Mouse (Mus musculus) neural tube, embryonic 13.5 days (tissue): ENCODE results near the gene Esp23. TPM values are rescaled to one million over a fixed set of nuclear protein-coding genes. Genes with fewer than 3 reads are reported as not detected.
"Not testable (repeated sequence)": the region's sequence is repeated elsewhere in the genome, so short reads cannot be mapped to it uniquely, and the experiment has no call there.

ENCODE experiments used
- ATAC-seq: fragments of 200-750 bp; cut with Nextera tagmentation; 2 replicates; pipeline ENCODE4 v1.8.0; 2017; ENCODE audit warnings: low read depth, mild to moderate bottlenecking, moderate TSS enrichment, moderate library complexity
- H3K27ac ChIP-seq: fragments of 300-500 bp; sonication (generic); replicated peaks from 2 replicates; pipeline ENCODE4 v1.5.1; 2015; ENCODE audit warnings: moderate library complexity, mild to moderate bottlenecking, inconsistent platforms
- H3K27me3 ChIP-seq: fragments of 300-500 bp; sonication (generic); 2 replicates; pipeline ENCODE4 v1.6.1; 2015; ENCODE audit warnings: mild to moderate bottlenecking, inconsistent platforms
- H3K36me3 ChIP-seq: fragments of 300-500 bp; sonication (generic); 2 replicates; pipeline ENCODE4 v1.6.1; 2015; ENCODE audit warnings: mild to moderate bottlenecking, inconsistent platforms
- H3K4me1 ChIP-seq: fragments of 300-500 bp; sonication (generic); replicated peaks from 2 replicates; pipeline ENCODE4 v1.6.1; 2015; ENCODE audit warnings: inconsistent platforms
- H3K4me2 ChIP-seq: fragments of 300-500 bp; sonication (generic); 2 replicates; pipeline ENCODE4 v1.6.1; 2015; ENCODE audit warnings: inconsistent platforms, mild to moderate bottlenecking, moderate library complexity
- H3K4me3 ChIP-seq: fragments of 300-500 bp; sonication (generic); 2 replicates; pipeline ENCODE4 v1.5.1; 2015; ENCODE audit warnings: mild to moderate bottlenecking, inconsistent platforms
- H3K9ac ChIP-seq: fragments of 300-500 bp; sonication (generic); 2 replicates; pipeline ENCODE4 v1.6.1; 2015; ENCODE audit warnings: moderate library complexity, mild to moderate bottlenecking, inconsistent platforms
- H3K9me3 ChIP-seq: fragments of 300-500 bp; sonication (generic); 2 replicates; pipeline ENCODE4 v1.6.1; 2016; ENCODE audit warnings: inconsistent platforms
- WGBS: fragments of 180-500 bp; shearing (Covaris S2); methylation state at CpG from one replicate; pipeline ENCODE4 v1.1.7; 2015; 5-methylcytosine and 5-hydroxymethylcytosine counted together
- polyA plus RNA-seq: library from polyadenylated mRNA; unstranded; fragments of >200 nt; fragmentation: Nextera tagmentation; extraction: Ambion mirVana; gene quantifications from 2 replicates; pipeline ENCODE4 v1.2.1, GENCODE M21; 2015

Gene Esp23
- polyA plus RNA-seq = not detected in 2 replicates

- 48% methylated on average over 1 of the region's 1 CpGs for WGBS
- Histone ChIP-seq H3K36me3 (no peaks in the 10 kb centered on the region), H3K4me1 (no peaks in the 10 kb centered on the region), H3K4me2 (no peak within 1 kb of the TSS), H3K4me3 (no peak within 1 kb of the TSS), H3K9ac (no peak within 1 kb of the TSS), H3K9me3 (peaks cover 10% of the 10 kb centered on the region), H3K27me3 (no peaks in the 10 kb centered on the region), H3K27ac (no peak within 1 kb of the TSS)
- ATAC-seq = no peak
These were observed at the start of gene Esp23 for GRCm38 (mm10) chr17:39076937-39077336. Gene Esp23, minus strand, starts transcription at chr17:39077037.

GRCm38 (mm10) chr17:39107126-39107525 lies 30.3 kb upstream of the Esp23 start:
- 79% methylated on average over 11 of the region's 11 CpGs for WGBS
- not testable (repeated sequence) for H3K36me3 ChIP-seq, ATAC-seq

GRCm38 (mm10) chr17:39095034-39095433 lies 18.2 kb upstream of the Esp23 start, which contains the start of gene Esp22:
Gene Esp22, plus strand, starts transcription at chr17:39095334.
- Histone ChIP-seq H3K4me1 (no peaks in the 10 kb centered on the region), H3K27ac (no peak within 1 kb of the TSS), H3K9me3 (0 out of 2 replicates have a peak, but pooled peaks cover 9% of the 10 kb centered on the region), H3K4me2 (no peak within 1 kb of the TSS), H3K4me3 (no peak within 1 kb of the TSS), H3K27me3 (no peaks in the 10 kb centered on the region), H3K9ac (no peak within 1 kb of the TSS), H3K36me3 (no peaks in the 10 kb centered on the region)
- WGBS = 89% methylated on average over 1 of the region's 1 CpGs
- no peak for ATAC-seq

More at GRCm38 (mm10) chr17:39107126-39107525, 30.3 kb upstream of the Esp23 start:
- H3K4me1 ChIP-seq, H3K4me3 ChIP-seq, H3K27me3 ChIP-seq, H3K9ac ChIP-seq, H3K4me2 ChIP-seq, H3K27ac ChIP-seq: not testable (repeated sequence)
- peaks cover 26% of the 10 kb centered on the region for H3K9me3 ChIP-seq

DNA sequence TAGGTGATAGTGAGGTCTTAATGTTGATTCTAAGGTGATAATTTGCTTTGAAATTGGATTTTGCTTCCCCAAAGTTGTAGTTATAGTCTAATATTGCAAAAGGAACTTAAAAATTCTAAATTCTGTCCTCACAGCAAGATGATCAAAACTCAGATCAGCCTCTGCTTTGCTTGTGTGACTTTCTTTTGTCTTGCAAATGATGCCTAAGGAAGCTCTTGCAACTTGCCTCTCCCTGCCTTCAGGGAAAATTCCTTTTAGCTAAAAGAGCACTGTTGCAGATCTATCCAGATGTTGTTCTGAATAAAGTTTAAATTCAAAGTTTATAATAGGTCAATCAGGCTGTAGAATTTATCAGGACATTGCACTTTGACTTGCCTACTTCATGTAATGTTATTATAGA lies 13.2 kb downstream of the Esp23 start:
- Histone ChIP-seq H3K9ac (no peak overlapping the region), H3K9me3 (peaks cover 7% of the 10 kb centered on the region), H3K4me3 (no peak overlapping the region), H3K27ac (no peak overlapping the region), H3K36me3 (no peaks in the 10 kb centered on the region), H3K27me3 (no peaks in the 10 kb centered on the region), H3K4me1 (no peaks in the 10 kb centered on the region), H3K4me2 (no peak overlapping the region)
- no peak for ATAC-seq

DNA sequence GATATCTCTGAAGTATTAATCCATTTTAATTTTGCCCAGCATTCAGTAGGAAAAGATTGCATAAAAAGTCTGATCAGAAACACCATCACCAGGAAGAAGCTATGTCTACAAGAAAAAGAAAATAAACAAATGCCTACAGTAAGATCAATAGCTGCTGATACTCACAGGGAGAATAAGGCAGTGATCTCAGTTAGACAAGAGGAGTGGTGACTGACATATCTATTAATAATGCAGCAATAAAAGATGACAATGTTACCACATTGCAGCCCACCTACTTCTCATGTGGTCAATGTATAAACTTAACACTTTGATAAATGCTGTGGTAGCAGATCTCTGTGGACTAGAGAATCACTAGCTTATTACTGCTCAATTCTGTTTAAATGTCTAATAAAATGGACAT lies 33.6 kb downstream of the Esp23 start, which contains the start of gene Gm21903:
TSS of gene Gm21903 (minus strand) at position 101 of the 400 bp plus-strand sequence.
- H3K36me3 ChIP-seq = no peaks in the 10 kb centered on the region
- no peak within 1 kb of the TSS for H3K9ac ChIP-seq
- H3K4me1 ChIP-seq = no peaks in the 10 kb centered on the region
- ATAC-seq = no peak
- H3K27ac ChIP-seq = no peak within 1 kb of the TSS
- peaks cover 5% of the 10 kb centered on the region; the same call in 1 of the 2 replicates for H3K9me3 ChIP-seq
- no peak within 1 kb of the TSS for H3K4me2 ChIP-seq
- H3K4me3 ChIP-seq = no peak within 1 kb of the TSS
- H3K27me3 ChIP-seq = no peaks in the 10 kb centered on the region

- H3K27me3 ChIP-seq, H3K36me3 ChIP-seq, H3K4me2 ChIP-seq, H3K4me1 ChIP-seq, ATAC-seq, H3K27ac ChIP-seq, H3K9me3 ChIP-seq, H3K9ac ChIP-seq, H3K4me3 ChIP-seq: not testable (repeated sequence)
- WGBS = 89% methylated on average over 3 of the region's 3 CpGs
These were observed 40.4 kb downstream of the Esp23 start, which contains the start of gene Esp24 for GRCm38 (mm10) chr17:39036395-39036794. Gene Esp24, plus strand, starts transcription at chr17:39036695.

Other genes starting within 250 kb of the Esp23 start
- gene Esp24, start 40.3 kb downstream of the Esp23 start, polyA plus RNA-seq = not detected in 2 replicates
- not detected in 2 replicates for gene Gm21903, start 33.7 kb downstream of the Esp23 start, polyA plus RNA-seq
- gene Esp22, start 18.3 kb upstream of the Esp23 start, polyA plus RNA-seq = not detected in 2 replicates